In the genomic region with DNA sequence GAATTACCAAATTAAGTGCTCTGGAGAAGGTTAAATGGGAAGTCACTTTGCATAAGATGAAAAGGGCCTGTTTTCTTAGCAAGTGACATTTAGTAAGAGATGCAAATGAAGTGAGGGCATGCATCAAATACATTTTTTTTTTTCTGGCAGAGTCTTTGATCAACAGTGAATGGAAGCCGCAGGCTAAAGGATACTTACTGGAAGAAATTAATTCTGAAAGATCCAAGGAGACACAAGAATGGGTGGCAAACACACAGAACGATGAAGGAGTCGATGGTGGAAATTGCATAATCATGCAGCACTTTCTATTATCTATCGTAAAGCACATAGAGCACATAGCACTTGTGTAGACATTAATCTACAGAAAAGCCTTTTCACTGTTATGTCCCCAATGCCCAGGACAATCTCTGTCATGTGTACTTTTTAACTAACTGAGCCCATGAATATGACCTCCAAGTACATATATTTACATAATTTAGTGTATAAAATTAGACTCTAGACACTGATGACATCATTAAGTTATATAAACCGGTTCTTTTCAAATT, we compare ENCODE assay signal across 20 mouse cellular contexts. TPM values are rescaled to one million over a fixed set of nuclear protein-coding genes. Genes with fewer than 3 reads are reported as not detected.
DNase-seq lines count a peak whose midpoint lies in the region; ATAC-seq lines count a peak whose summit lies in the region.
"Had no signal": no experiment of that assay in that cellular context is flagged by ENCODE, and none has a peak within 500 bp of the region (broad histone marks: within the 10 kb centered on the region; RNA-seq: fewer than 3 reads in every experiment).

No protein-coding gene starts in this region.

- ATAC-seq in forebrain, embryonic 13.5 days: peak; percentile 24; the same call in 1 of the 2 replicates
- ATAC-seq in forebrain, embryonic 12.5 days (ENCODE audit: low FRiP score): no peak
- peak; percentile 24; the same call in 1 of the 2 replicates for ATAC-seq in midbrain, embryonic 11.5 days (ENCODE audit: low FRiP score)
- ATAC-seq in midbrain, embryonic 15.5 days (replicated peaks): peak; percentile 88
- ATAC-seq: inflammation-experienced regulatory T-cells, adult 6 months had no signal

- H3K9ac ChIP-seq in forebrain, embryonic 13.5 days: no peak overlapping the region
- H3K9ac ChIP-seq in forebrain, embryonic 12.5 days: no peak overlapping the region
- no peak overlapping the region for H3K9ac ChIP-seq in midbrain, embryonic 11.5 days (ENCODE audit: low read length)
- H3K9ac ChIP-seq in midbrain, embryonic 15.5 days: no peak overlapping the region
- H3K9ac ChIP-seq: embryonic facial prominence, embryonic 15.5 days; heart, embryonic 12.5 days; hindbrain, embryonic 15.5 days had no signal

- H3K4me3 ChIP-seq in forebrain, embryonic 13.5 days: no peak overlapping the region
- no peak overlapping the region for H3K4me3 ChIP-seq in forebrain, embryonic 12.5 days (replicated peaks)
- H3K4me3 ChIP-seq in midbrain, embryonic 11.5 days (ENCODE audit: low read depth, low read length): no peak overlapping the region
- no peak overlapping the region for H3K4me3 ChIP-seq in midbrain, embryonic 10.5 days
- no peak overlapping the region for H3K4me3 ChIP-seq in midbrain, embryonic 15.5 days
- H3K4me3 ChIP-seq: embryonic facial prominence, embryonic 15.5 days; erythroblast, embryonic 14.5 days; gastrocnemius, adult 2 months; heart, embryonic 12.5 days; hindbrain, embryonic 15.5 days had no signal

- 48% methylated on average over 5 of the region's 5 CpGs for WGBS in forebrain, embryonic 13.5 days
- 62% methylated on average over 5 of the region's 5 CpGs for WGBS in forebrain, embryonic 12.5 days
- WGBS in midbrain, embryonic 11.5 days: 71% methylated on average over 5 of the region's 5 CpGs
- WGBS in midbrain, embryonic 10.5 days: 88% methylated on average over 5 of the region's 5 CpGs
- 36% methylated on average over 5 of the region's 5 CpGs for WGBS in midbrain, embryonic 15.5 days

- no peak overlapping the region for H3K4me2 ChIP-seq in forebrain, embryonic 13.5 days
- H3K4me2 ChIP-seq in forebrain, embryonic 12.5 days: no peak overlapping the region
- no peak overlapping the region for H3K4me2 ChIP-seq in midbrain, embryonic 11.5 days
- no peak overlapping the region for H3K4me2 ChIP-seq in midbrain, embryonic 15.5 days
- H3K4me2 ChIP-seq: embryonic facial prominence, embryonic 15.5 days; heart, embryonic 12.5 days; hindbrain, embryonic 15.5 days had no signal

- DNase-seq in midbrain, embryonic 11.5 days (ENCODE audit: low spot score, missing footprints): no peak
- DNase-seq in midbrain, embryonic 10.5 days (ENCODE audit: low spot score): no peak
- no peak for DNase-seq in cerebellum, adult 11 months
- no peak for DNase-seq in cerebellum, adult 11-12 months
- DNase-seq: adrenal gland, postnatal 10 days; cerebellum, adult 8-10 months; cerebellum, postnatal 14 days; embryo, embryonic 11 days; gastrocnemius, adult 2 months; gastrocnemius, postnatal 25 days had no signal

- no peaks in the 10 kb centered on the region for H3K9me3 ChIP-seq in forebrain, embryonic 13.5 days (replicated peaks)
- H3K9me3 ChIP-seq in forebrain, embryonic 12.5 days: no peaks in the 10 kb centered on the region
- H3K9me3 ChIP-seq in midbrain, embryonic 11.5 days (ENCODE audit: control insufficient read depth, low read length): no peaks in the 10 kb centered on the region
- H3K9me3 ChIP-seq in midbrain, embryonic 10.5 days (replicated peaks): no peaks in the 10 kb centered on the region
- H3K9me3 ChIP-seq in midbrain, embryonic 15.5 days: no peaks in the 10 kb centered on the region
- H3K9me3 ChIP-seq: embryonic facial prominence, embryonic 15.5 days; heart, embryonic 12.5 days; hindbrain, embryonic 15.5 days had no signal

- H3K36me3 ChIP-seq in forebrain, embryonic 13.5 days (ENCODE audit: poor library complexity, severe bottlenecking): no peaks in the 10 kb centered on the region
- H3K36me3 ChIP-seq in forebrain, embryonic 12.5 days (replicated peaks): no peaks in the 10 kb centered on the region
- H3K36me3 ChIP-seq in midbrain, embryonic 11.5 days (ENCODE audit: control insufficient read depth, insufficient read depth, low read length): no peaks in the 10 kb centered on the region
- no peaks in the 10 kb centered on the region for H3K36me3 ChIP-seq in midbrain, embryonic 10.5 days
- H3K36me3 ChIP-seq in midbrain, embryonic 15.5 days (replicated peaks): no peaks in the 10 kb centered on the region
- H3K36me3 ChIP-seq: embryonic facial prominence, embryonic 15.5 days; heart, embryonic 12.5 days; hindbrain, embryonic 15.5 days had no signal

- H3K4me1 ChIP-seq in forebrain, embryonic 13.5 days: no peaks in the 10 kb centered on the region
- H3K4me1 ChIP-seq in forebrain, embryonic 12.5 days: no peaks in the 10 kb centered on the region
- no peaks in the 10 kb centered on the region for H3K4me1 ChIP-seq in midbrain, embryonic 11.5 days (ENCODE audit: control insufficient read depth, insufficient read depth, low read length)
- H3K4me1 ChIP-seq in midbrain, embryonic 10.5 days: no peaks in the 10 kb centered on the region
- H3K4me1 ChIP-seq in midbrain, embryonic 15.5 days: no peaks in the 10 kb centered on the region
- H3K4me1 ChIP-seq: embryonic facial prominence, embryonic 15.5 days; heart, embryonic 12.5 days; hindbrain, embryonic 15.5 days had no signal

- no peak overlapping the region for H3K27ac ChIP-seq in forebrain, embryonic 13.5 days
- H3K27ac ChIP-seq in forebrain, embryonic 12.5 days: no peak overlapping the region
- no peak overlapping the region for H3K27ac ChIP-seq in midbrain, embryonic 11.5 days (ENCODE audit: low read depth, low read length)
- no peak overlapping the region for H3K27ac ChIP-seq in midbrain, embryonic 10.5 days (replicated peaks)
- no peak overlapping the region for H3K27ac ChIP-seq in midbrain, embryonic 15.5 days
- H3K27ac ChIP-seq: embryonic facial prominence, embryonic 15.5 days; gastrocnemius, adult 2 months; hindbrain, embryonic 15.5 days had no signal

- no peaks in the 10 kb centered on the region for H3K27me3 ChIP-seq in forebrain, embryonic 13.5 days
- no peaks in the 10 kb centered on the region for H3K27me3 ChIP-seq in forebrain, embryonic 12.5 days
- H3K27me3 ChIP-seq in midbrain, embryonic 11.5 days (ENCODE audit: control insufficient read depth, insufficient read depth, low read length): no peaks in the 10 kb centered on the region
- no peaks in the 10 kb centered on the region for H3K27me3 ChIP-seq in midbrain, embryonic 10.5 days (ENCODE audit: low read depth, poor library complexity, severe bottlenecking)
- no peaks in the 10 kb centered on the region for H3K27me3 ChIP-seq in midbrain, embryonic 15.5 days (replicated peaks)
- H3K27me3 ChIP-seq: embryonic facial prominence, embryonic 15.5 days; heart, embryonic 12.5 days; hindbrain, embryonic 15.5 days had no signal

RNA-seq across cellular contexts. Expression of a gene that starts 44.8 kb away (rescaled TPM):
- 2.5 and 4.3 TPM in 2 replicates for polyA plus RNA-seq in forebrain, embryonic 13.5 days (2015; fragmentation: Nextera tagmentation; extraction: Ambion mirVana)
- 2.5 TPM in 2 replicates for polyA plus RNA-seq in forebrain, embryonic 12.5 days (2016; fragmentation: Nextera tagmentation; extraction: Ambion mirVana)
- 0.33 and 0.75 TPM in 2 replicates for polyA plus RNA-seq in midbrain, embryonic 11.5 days (2014; fragmentation: Nextera tagmentation; extraction: Ambion mirVana)
- polyA plus RNA-seq in midbrain, embryonic 10.5 days (2016; fragmentation: Nextera tagmentation; extraction: Ambion mirVana): 0.37 and 0.97 TPM in 2 replicates
- 13.1 and 17.1 TPM in 2 replicates for polyA plus RNA-seq in midbrain, embryonic 15.5 days (2015; fragmentation: Nextera tagmentation; extraction: Ambion mirVana)
- polyA plus RNA-seq: C2C12; erythroblast, embryonic 14.5 days had no signal

RNA-seq across cellular contexts. Expression of a gene that starts 45.7 kb away (rescaled TPM):
- 3.4 and 4.8 TPM in 2 replicates for polyA plus RNA-seq in forebrain, embryonic 13.5 days (2015; fragmentation: Nextera tagmentation; extraction: Ambion mirVana)
- 2.9 and 3.2 TPM in 2 replicates for polyA plus RNA-seq in forebrain, embryonic 12.5 days (2016; fragmentation: Nextera tagmentation; extraction: Ambion mirVana)
- polyA plus RNA-seq in midbrain, embryonic 11.5 days (2014; fragmentation: Nextera tagmentation; extraction: Ambion mirVana): 0.97 and 1.7 TPM in 2 replicates
- polyA plus RNA-seq in midbrain, embryonic 10.5 days (2016; fragmentation: Nextera tagmentation; extraction: Ambion mirVana): 0.56 and 1.4 TPM in 2 replicates
- polyA plus RNA-seq in midbrain, embryonic 15.5 days (2015; fragmentation: Nextera tagmentation; extraction: Ambion mirVana): 14.9 and 20.8 TPM in 2 replicates
- polyA plus RNA-seq: erythroblast, embryonic 14.5 days; heart, embryonic 16.5 days; inflammation-experienced regulatory T-cells, adult 6 months had no signal
